Mouse (Mus musculus): Measurements from ENCODE around the gene Hspb1.

Gene Hspb1

DNA sequence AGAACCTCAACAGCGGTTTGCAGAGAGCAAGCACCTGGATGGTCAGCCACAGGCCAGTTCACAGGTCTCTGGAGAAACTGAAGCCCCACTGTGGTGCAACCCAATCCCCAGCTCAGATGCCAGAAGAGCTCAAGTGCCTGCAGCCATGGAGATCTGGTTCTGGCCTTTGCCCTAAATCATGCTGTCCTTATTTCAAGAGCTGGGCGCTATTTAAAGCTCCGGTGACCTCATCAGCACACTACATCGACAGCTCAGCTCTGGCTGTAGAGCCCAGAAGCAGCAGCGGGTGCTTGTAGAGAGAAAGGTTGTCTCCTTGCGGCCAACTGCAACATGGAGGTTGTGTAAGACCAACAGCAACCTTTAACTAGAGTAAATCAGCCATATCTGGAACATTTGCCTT, 26.4 kb downstream of the Hspb1 start:
- DNase-seq = no peak

GRCm38 (mm10) chr5:135916051-135916565, 28.4 kb downstream of the Hspb1 start:
- DNase-seq = no peak

DNA sequence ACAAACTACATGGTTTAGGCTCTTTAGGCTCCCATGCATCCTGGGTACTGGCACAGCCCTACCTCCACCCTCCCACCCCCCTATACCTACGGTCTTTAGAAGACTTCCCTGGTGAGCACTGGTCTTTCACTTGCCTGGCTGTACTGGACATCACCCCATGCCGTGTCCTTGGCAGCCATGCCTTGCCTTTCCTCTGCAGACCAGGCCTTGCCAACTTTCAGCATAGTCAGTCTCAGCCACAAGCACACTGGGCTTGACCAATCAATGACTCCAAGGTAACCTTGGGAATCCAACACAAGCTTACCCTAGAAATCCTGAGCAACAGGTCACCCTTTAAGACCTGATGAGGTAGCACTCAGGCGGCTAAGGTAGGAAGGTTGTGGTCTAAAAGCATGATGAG, 28.9 kb downstream of the Hspb1 start:
- DNase-seq = peak; percentile 68

- DNase-seq = no peak
Observed at GRCm38 (mm10) chr5:135917327-135918058, 29.8 kb downstream of the Hspb1 start.

GRCm38 (mm10) chr5:135918059-135918437, 30.3 kb downstream of the Hspb1 start:
- no peak for DNase-seq

- DNase-seq = no peak
Observed at GRCm38 (mm10) chr5:135918593-135918992, 30.9 kb downstream of the Hspb1 start.

DNA sequence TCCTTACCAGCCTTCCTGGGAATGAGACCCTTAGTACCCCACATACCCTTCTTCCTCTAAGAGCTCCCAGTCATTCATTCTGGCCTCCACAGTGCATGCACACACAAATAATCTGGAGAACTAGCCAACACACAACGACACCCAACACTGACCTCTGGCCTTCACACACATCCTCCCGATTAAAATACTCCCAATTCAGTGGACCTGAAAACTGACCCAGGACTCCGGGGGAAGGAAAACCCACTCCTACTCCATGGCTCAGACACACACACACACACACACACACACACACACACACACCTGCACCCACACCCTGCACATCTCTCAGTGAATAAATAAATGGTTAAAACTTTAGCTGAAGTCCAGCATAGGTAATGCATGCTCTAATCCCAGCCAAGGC, 32.2 kb downstream of the Hspb1 start:
- no peak for DNase-seq

GRCm38 (mm10) chr5:135923901-135924300, 36.2 kb downstream of the Hspb1 start:
- no peak for DNase-seq

DNA sequence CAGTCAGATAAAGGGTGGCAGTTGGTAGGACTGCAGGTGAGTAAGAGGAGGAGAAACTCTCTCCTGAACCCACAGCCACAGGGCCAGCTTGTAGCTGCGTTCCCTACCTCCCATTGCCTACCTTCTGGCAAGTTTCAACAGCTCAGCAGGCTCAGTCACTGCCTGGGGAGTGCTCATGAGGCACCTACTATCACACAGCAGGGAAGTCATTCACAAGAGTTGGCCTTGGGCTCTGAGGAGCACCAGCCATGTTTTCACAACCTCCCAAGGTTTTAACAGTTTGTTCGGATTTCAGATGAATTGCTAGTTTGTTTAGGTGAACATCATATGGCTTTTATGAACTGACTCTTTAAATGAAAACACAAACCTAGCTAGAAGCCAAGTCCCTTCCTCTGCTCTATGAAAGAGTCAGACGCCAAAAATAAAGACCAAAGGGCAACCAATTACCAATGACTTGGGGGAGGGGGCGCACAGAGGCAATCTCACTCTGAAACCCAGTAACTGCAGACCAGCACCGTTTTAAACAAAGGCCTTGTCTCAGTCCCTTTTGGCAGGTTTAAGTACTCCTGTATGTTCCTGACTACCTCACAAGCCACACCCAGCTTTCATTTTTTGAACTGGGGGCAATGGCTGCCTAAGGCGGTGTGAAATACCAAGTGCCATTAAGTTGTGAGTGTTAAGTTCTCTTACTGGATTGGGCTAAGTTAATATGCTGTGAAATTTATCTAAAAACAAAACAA, 42.1 kb downstream of the Hspb1 start:
- no peak for DNase-seq

DNA sequence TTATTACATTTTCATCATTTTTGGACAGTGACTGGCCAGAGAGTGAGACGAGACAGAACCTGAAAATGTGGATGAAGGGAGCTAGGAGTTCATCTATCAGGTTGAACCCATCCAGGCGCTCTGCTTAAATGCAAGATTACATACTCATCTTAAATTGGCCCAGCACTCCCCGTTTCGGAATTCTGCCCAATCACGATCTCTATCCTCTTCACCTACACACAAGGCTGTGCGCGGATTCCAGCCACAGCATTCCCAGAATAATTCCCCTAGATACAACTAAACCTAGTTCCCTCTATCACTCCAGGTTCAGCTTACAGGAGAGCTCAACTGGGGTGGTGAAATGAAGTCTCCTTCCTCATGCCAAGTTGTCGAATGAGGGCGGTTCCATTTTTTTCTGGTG, 43.8 kb downstream of the Hspb1 start:
- no peak for DNase-seq

- DNase-seq = no peak
Observed at GRCm38 (mm10) chr5:135932359-135932758, 44.6 kb downstream of the Hspb1 start.

DNA sequence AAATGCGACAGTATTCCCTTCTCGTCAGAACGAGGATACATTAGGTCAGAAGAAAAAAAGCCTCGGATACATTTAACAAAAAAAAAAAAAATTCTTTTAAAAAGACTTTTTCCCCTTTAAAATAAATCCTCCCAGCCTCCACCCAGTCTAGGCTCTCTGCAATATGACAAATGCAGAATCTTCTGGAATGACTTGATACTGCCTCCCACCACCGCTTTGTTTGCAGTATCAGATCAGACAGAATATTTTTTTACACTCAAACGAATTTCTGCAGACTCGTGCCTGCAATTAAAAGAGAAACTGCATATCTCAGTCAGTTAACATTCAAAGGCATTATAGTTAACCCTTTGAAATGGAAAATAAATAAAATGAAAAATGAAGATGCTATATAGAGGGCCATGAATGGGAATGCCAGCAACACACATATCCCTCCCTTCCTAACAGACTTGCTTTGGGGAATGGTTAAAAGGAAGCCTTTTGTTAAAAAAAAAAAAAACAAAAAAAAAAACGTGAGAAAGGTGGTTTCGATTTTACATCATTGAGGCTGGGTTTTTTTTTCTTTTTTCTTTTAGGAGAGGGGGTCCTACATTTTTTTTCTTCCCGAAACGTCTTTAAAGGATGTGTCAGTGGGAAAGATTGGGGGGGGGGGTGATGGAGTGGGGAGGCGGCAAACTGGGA, 45.6 kb downstream of the Hspb1 start:
- no peak for DNase-seq

DNA sequence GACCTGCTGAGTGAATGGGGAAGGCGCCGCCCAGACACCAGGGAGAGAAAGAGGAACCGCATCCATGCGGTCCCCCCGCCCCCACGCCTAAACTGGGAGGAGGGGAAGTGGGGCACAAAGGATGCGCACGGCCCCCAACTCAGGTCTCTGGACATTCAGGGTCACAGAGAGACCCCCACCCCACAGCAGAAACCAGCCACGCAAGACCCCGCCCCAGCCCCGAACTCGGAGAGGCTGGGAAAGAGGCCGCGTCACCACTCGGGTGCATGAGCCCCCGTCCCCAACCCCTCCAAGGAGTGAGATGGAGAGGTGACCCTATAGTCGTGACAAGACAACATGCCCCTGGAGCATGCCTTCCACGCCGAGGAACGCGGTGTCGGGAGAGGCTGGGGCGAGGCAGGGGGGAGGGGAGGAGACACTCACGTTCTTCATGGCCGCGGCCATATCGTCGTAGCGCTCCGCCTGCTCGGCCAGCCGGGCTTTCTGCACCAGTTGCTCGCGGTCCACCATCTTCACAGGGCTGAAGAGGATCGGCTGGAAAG, 46.3 kb downstream of the Hspb1 start:
- DNase-seq = peak; percentile 75

DNA sequence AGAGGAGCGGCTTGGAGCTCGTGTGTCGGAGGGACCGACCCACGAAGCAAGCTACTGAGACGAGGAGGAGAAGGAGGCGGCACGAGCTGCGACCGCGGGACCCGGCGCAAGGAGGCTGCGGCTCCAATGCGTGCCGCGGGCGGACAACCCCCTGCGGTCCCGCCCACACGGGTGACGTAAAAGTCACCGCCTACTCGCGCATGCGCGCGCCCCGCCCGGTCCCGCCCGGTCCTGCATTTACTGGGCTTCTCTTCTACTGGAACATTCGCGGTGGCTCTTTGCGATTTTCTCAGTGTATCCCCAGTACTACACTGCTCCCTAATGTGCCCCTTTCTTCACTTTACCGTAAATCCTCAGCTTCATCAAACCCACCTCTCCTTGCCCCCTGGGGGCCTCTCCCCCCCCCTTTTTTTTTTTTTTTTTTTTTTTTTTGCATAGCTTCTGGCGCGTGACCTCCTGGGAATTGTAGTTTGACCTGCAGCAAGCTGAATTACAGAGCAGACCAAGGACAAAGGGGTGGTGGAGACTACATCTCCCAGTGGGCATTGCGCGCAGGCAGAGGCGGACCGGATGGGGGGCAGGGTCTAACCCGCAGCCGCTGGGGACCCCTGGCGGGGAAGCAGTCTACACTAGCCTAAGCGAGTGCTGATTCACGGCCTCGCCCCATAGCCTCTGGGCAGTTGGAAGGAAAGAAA, 46.9 kb downstream of the Hspb1 start, which contains the start of gene Ywhag:
Gene Ywhag, minus strand, starts transcription at position 136 of the 695 bp plus-strand sequence.
- DNase-seq = peak; percentile 98

DNA sequence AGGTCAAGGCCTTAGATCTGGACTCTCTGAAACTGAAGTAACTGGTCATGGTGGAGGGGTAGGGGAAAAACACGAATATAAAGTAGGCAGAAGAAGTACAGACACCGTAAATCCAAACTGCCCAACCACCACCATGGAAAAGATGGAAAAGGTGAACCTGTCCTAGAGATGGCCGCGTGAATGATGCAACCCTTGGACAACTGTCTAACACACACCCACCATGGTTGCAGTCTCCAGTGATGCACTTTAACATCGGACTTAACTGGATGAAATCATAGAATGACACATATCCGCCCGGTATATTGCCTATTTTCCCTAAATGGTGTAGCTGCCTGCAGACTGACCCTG, 47.4 kb downstream of the Hspb1 start:
- no peak for DNase-seq

GRCm38 (mm10) chr5:135935641-135936190, 48.0 kb downstream of the Hspb1 start:
- DNase-seq = no peak
